Mouse (Mus musculus) limb, embryonic 15.5 days (tissue): ENCODE results near the gene Brwd1. TPM values are rescaled to one million over a fixed set of nuclear protein-coding genes. Genes with fewer than 3 reads are reported as not detected.
"Not testable (repeated sequence)": the region's sequence is repeated elsewhere in the genome, so short reads cannot be mapped to it uniquely, and the experiment has no call there.

Experiments
- ATAC-seq: fragments of 200-750 bp; cut with Nextera tagmentation; 2 replicates; pipeline ENCODE4 v1.8.0; 2017; ENCODE audit warnings: low read depth, moderate TSS enrichment; ENCODE audit not compliant: insufficient number of reproducible peaks, low FRiP score, low TSS enrichment
- H3K27ac ChIP-seq: fragments of 300-500 bp; sonication (generic); 2 replicates; pipeline ENCODE4 v1.5.1; 2015; ENCODE audit warnings: moderate library complexity, mild to moderate bottlenecking, inconsistent platforms
- H3K27me3 ChIP-seq: fragments of 300-500 bp; sonication (generic); 2 replicates; pipeline ENCODE4 v1.6.1; 2015; ENCODE audit warnings: inconsistent platforms
- H3K36me3 ChIP-seq: fragments of 300-500 bp; sonication (generic); 2 replicates; pipeline ENCODE4 v1.6.1; 2015; ENCODE audit warnings: inconsistent platforms
- H3K4me1 ChIP-seq: fragments of 300-500 bp; sonication (generic); 2 replicates; pipeline ENCODE4 v1.6.1; 2015; ENCODE audit warnings: inconsistent platforms
- H3K4me2 ChIP-seq: fragments of 300-500 bp; sonication (generic); 2 replicates; pipeline ENCODE4 v1.6.1; 2015; ENCODE audit warnings: mild to moderate bottlenecking, inconsistent platforms
- H3K4me3 ChIP-seq: fragments of 300-500 bp; sonication (generic); 2 replicates; pipeline ENCODE4 v1.5.1; 2015; ENCODE audit warnings: mild to moderate bottlenecking, inconsistent platforms
- H3K9ac ChIP-seq: fragments of 300-500 bp; sonication (generic); 2 replicates; pipeline ENCODE4 v1.6.1; 2015; ENCODE audit warnings: inconsistent platforms
- H3K9me3 ChIP-seq: fragments of 300-500 bp; sonication (generic); 2 replicates; pipeline ENCODE4 v1.6.1; 2016; ENCODE audit warnings: inconsistent platforms
- WGBS: fragments of 180-500 bp; shearing (Covaris S2); methylation state at CpG from one replicate; pipeline ENCODE4 v1.1.7; 2015; 5-methylcytosine and 5-hydroxymethylcytosine counted together
- polyA plus RNA-seq: library from polyadenylated mRNA; unstranded; fragments of >200 nt; fragmentation: Nextera tagmentation; extraction: Ambion mirVana; gene quantifications from 2 replicates; pipeline ENCODE4 v1.2.1, GENCODE M21; 2015

Brwd1 gene
- polyA plus RNA-seq, 1 experiment from 2014 or later: 80.4 TPM

DNA sequence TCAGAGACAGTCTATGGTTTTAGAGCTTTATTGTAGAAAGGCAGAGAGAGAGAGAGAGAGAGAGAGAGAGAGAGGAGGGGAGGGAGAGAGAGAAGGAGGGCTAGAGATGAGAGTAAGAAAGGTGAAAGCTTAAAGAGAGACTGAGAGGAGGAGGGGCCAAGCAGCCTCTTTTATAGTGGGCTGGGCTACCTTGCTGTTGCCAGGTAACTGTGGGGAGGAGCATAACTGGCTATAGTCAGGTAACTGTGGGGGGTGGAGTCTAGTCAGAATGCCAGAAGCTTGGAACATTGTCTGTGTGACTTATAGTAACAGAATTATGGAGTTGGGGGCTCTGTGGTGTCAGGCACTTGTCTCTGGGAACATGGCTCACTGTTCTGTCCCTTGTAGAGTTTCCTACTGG is 15.5 kb upstream of the Brwd1 start:
- not testable (repeated sequence) for H3K36me3 ChIP-seq, H3K27me3 ChIP-seq, H3K4me2 ChIP-seq, H3K4me1 ChIP-seq, H3K4me3 ChIP-seq, H3K9me3 ChIP-seq, ATAC-seq, H3K27ac ChIP-seq, H3K9ac ChIP-seq

DNA sequence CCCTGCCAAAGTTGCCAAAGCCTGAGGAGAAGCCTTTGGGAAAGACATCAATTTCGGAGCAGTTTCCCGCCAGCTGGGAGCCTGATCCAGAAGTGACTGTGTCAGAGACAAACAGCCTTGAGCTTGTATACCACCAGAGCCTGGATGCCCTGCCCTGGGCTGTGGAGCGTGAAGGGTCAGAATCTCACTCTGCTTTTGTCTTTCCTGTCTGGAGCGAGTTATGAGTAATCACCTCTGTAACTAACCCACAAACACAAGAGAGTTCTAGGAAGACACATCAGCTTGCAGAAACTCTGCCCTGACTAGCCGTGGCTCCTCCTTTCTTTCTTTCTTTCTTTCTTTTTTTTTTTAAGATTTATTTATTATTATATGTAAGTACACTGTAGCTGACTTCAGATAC is 13.6 kb upstream of the Brwd1 start:
- Histone ChIP-seq H3K9me3 (no peaks in the 10 kb centered on the region), H3K4me3 (no peak overlapping the region), H3K27ac (no peak overlapping the region), H3K27me3 (no peaks in the 10 kb centered on the region), H3K9ac (no peak overlapping the region), H3K4me2 (no peak overlapping the region), H3K36me3 (no peaks in the 10 kb centered on the region), H3K4me1 (no peaks in the 10 kb centered on the region)
- no peak for ATAC-seq
- 78% methylated on average over 5 of the region's 5 CpGs for WGBS

DNA sequence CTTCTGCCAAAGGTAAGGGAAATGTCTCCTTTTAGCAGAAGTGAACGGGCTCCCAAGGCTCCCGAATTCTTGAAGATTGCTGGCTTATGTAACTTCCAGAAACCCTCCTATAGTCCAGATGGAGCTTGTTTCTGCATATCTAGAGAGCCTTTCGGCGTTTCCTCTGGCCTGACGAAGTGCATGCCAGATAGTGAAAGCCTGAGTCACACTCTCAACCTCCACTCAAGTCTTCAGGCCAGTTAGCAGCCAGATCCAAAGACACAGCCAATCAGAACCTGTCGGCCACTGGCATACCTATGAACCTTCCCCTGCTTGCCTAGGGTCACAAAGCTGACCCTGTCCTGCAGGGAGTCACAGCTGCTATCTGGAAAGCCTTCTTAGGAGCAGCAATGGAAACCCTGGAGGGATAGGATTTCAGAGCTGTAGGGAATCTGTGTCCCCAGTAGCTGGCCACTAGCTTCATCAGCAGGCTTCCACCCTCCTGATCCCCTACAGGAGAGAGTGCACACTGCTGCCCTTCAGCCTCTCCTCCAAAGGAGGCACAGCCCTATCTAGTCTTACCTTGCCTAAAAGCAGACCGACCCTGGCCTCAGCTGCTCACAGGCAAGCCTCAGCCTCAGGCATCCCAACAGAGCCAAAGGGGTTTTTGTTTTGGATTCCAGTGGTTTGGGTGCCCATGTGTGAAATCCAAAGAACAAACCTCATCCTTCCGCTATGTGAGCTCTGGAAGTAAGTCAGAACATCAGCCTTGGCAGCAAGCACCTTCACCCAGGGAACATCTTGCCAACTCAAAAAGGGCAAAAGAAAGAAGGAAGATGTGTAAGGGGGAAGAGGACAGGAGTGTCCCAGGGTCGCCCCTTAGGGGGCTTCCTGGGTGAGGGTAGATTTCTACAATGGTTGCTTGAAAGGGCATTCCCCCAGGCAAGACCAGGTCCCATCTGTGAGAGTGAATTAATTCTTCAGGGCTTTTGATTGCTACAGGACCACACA is 9.5 kb upstream of the Brwd1 start:
- H3K9ac ChIP-seq: no peak overlapping the region
- ATAC-seq: peak; percentile 35; the same call in 1 of the 2 replicates
- WGBS: 61% methylated on average over 9 of the region's 9 CpGs
- peak overlapping the region; percentile 22; the same call in 1 of the 2 replicates for H3K27ac ChIP-seq
- H3K4me3 ChIP-seq: no peak overlapping the region
- H3K9me3 ChIP-seq: no peaks in the 10 kb centered on the region
- H3K36me3 ChIP-seq: no peaks in the 10 kb centered on the region
- peaks cover 7% of the 10 kb centered on the region; the same call in 1 of the 2 replicates for H3K4me1 ChIP-seq
- no peak overlapping the region for H3K4me2 ChIP-seq
- no peaks in the 10 kb centered on the region for H3K27me3 ChIP-seq

DNA sequence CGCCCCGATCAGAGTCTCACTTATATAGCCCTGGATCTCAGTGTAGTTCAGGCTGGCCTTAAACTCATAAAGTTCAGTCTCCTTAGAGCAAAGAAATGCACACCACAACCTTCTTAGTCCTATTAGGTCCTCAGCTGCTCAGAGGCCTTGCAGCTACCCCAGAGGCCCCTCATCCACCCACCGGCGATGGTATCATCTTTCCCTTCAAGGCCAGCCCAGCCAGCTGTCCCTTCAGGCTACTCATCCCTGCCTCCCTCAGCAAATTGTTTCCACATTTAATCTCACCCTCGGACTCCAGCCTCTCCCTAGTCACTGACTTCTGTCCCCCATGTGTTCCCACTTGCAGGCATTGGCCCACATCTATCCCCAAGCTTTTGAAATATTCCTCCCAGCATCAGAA is 5.8 kb upstream of the Brwd1 start:
- 50% methylated on average over 5 of the region's 5 CpGs for WGBS
- H3K4me3 ChIP-seq: no peak overlapping the region
- no peak overlapping the region for H3K4me2 ChIP-seq
- H3K27ac ChIP-seq: 0 out of 2 replicates have a peak overlapping the region, but pooled peaks have one; percentile 17
- ATAC-seq: 0 out of 2 replicates have a peak, but pooled peaks have one; percentile 55
- no peak overlapping the region for H3K9ac ChIP-seq
- H3K36me3 ChIP-seq: no peaks in the 10 kb centered on the region
- H3K9me3 ChIP-seq: no peaks in the 10 kb centered on the region
- H3K4me1 ChIP-seq: peaks cover 10% of the 10 kb centered on the region
- no peaks in the 10 kb centered on the region for H3K27me3 ChIP-seq

DNA sequence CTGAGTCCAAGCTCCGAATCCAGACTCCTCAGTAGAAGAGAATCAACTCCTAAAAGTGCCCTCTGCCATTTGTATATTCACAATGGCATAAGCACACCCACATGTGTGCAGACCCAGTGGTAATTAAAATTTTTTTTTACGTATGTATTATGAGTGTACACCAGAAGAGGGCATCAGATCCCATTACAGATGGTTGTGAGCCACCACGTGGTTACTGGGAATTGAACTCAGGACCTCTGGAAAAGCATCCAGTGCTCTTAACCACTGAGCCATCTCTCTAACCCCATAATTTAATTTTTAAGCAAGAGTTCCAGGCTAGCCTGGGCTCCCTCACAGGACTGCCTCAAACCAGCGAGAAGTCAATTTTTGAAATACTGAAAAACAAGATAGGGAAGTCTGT is 5.1 kb upstream of the Brwd1 start:
- H3K27me3 ChIP-seq: no peaks in the 10 kb centered on the region
- H3K4me3 ChIP-seq: no peak overlapping the region
- no peaks in the 10 kb centered on the region for H3K36me3 ChIP-seq
- peaks cover 11% of the 10 kb centered on the region for H3K4me1 ChIP-seq
- no peak overlapping the region for H3K27ac ChIP-seq
- H3K9me3 ChIP-seq: no peaks in the 10 kb centered on the region
- ATAC-seq: no peak
- WGBS: 78% methylated on average over 4 of the region's 4 CpGs
- H3K4me2 ChIP-seq: no peak overlapping the region
- H3K9ac ChIP-seq: no peak overlapping the region

DNA sequence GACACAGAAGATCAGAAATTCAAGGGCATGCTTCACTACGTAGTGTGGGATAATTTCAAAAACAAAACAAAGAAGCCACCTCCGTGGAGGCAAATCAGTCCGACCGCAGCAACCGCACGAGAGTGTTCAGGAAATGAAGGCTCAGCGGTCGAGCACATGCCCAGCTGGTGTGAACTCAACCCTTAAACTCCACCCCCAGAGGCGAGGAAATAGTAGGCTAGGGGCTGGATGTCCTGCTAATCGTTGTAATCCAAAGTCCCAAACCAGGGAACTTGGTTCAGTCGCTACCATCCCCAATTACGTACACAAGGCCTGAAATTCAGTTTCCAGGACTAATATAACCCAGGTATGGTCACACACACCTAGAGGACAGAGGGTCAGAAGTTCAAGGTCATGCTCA is 4.7 kb upstream of the Brwd1 start:
- no peak overlapping the region for H3K27ac ChIP-seq
- no peak for ATAC-seq
- no peak overlapping the region for H3K4me2 ChIP-seq
- H3K9ac ChIP-seq: no peak overlapping the region
- no peaks in the 10 kb centered on the region for H3K36me3 ChIP-seq
- WGBS: 67% methylated on average over 12 of the region's 12 CpGs
- no peak overlapping the region for H3K4me3 ChIP-seq
- H3K9me3 ChIP-seq: no peaks in the 10 kb centered on the region
- peaks cover 11% of the 10 kb centered on the region for H3K4me1 ChIP-seq
- H3K27me3 ChIP-seq: no peaks in the 10 kb centered on the region

DNA sequence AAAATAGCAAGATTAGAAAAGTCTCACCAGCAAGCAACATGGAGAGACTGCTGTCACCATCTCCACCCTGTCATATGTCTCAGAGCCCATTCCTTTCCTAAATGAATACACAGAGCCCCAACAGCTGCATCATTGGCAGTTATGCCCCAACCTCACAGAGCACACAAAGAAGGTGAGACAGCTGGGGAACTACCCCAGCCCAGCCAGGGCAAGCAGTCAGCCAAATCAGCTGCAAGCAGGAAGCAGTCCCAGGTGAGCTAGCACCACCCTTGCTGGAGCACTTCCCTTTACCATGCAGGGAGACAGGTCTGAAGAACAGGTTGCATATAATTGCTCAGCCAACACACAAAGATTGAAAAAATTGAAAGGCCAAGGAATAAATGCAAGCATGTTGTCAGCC is 3.3 kb upstream of the Brwd1 start:
- ATAC-seq: no peak
- no peak overlapping the region for H3K4me2 ChIP-seq
- no peak overlapping the region for H3K4me3 ChIP-seq
- H3K9me3 ChIP-seq: no peaks in the 10 kb centered on the region
- no peaks in the 10 kb centered on the region for H3K27me3 ChIP-seq
- H3K36me3 ChIP-seq: peaks cover 1% of the 10 kb centered on the region
- peaks cover 18% of the 10 kb centered on the region for H3K4me1 ChIP-seq
- H3K9ac ChIP-seq: no peak overlapping the region
- H3K27ac ChIP-seq: no peak overlapping the region

DNA sequence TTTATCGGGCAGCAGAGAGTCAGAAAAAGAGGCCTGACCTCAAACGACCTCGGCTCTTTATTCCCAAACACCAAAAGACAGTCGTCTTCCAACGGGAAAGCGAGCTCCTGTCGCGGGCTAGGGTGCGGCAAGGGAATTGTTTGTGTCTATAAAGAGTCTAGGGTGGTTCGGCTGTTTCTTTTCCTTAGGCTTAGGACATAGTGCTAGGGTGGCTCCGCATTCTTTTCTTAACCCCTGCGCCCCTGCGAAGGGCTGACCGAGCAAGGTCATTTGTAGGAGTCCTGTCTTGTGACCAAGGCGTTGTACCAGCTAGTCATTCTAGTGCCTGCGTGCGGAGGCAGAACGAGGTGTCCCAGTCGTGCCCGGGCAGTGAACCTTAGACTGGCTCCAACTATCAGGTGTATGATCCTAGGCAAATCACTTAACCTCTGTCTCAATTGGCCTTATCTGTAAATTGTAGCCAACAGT is 887 bp upstream of the Brwd1 start:
- Histone ChIP-seq H3K4me3 (peak overlapping the region; percentile 99), H3K9ac (peak overlapping the region; percentile 61), H3K27me3 (no peaks in the 10 kb centered on the region), H3K36me3 (peaks cover 19% of the 10 kb centered on the region), H3K27ac (peak overlapping the region; percentile 98), H3K4me1 (peaks cover 17% of the 10 kb centered on the region), H3K9me3 (no peaks in the 10 kb centered on the region), H3K4me2 (peak overlapping the region; percentile 63)
- 8% methylated on average over 20 of the region's 20 CpGs for WGBS
- no peak for ATAC-seq

DNA sequence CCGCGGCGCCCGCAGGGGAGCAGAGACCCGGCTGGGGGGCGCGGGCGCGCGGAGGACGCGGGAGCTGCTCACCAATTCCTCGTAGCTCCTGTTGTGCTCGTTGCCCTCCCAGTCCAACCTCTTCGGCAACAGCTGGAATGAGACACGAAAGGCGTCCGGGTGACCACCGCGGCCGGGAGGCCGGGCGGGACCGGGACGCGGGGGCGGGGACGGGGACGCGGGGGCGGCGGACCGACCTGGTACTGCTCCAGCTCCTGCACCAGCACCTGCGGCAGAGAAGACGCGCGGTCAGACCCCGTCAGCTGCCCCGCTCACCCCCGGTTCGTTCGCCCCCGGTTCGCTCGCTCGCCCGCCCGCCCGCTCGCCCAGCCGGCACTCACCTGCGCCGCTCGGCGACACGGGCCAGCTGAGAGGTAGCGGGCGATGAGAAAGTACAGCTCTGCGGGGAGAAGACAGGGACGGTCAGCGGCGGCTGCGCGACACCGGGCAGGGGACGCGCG is 534 bp downstream of the Brwd1 start:
- Histone ChIP-seq H3K9me3 (no peaks in the 10 kb centered on the region), H3K27me3 (no peaks in the 10 kb centered on the region), H3K27ac (peak overlapping the region; percentile 98), H3K4me1 (peaks cover 17% of the 10 kb centered on the region), H3K4me3 (peak overlapping the region; percentile 99), H3K4me2 (peak overlapping the region; percentile 63), H3K36me3 (peaks cover 33% of the 10 kb centered on the region), H3K9ac (peak overlapping the region; percentile 95)
- ATAC-seq: peak; percentile 35; the same call in 1 of the 2 replicates
- WGBS: under 1% methylated on average over 65 of the region's 68 CpGs

DNA sequence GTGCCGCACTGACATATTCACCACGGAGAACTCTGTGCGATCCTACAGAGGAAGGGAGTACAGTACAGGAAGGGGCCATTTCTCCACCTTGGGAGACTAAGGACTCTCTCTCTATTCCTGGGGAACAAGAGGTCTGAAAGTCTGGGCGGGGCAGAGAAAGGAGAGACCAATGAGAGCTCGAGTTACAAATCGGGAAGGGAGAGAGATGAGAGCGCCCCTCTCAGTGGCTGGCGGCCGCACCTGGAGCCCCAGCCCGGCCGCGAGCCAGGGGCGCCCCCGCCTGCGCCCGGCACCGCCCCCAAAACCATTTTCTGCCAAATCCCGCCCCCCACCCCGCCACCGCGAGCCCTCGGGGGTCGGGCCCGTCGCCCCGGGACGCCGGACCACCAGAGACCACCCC is 995 bp downstream of the Brwd1 start:
- no peaks in the 10 kb centered on the region for H3K9me3 ChIP-seq
- H3K9ac ChIP-seq: peak overlapping the region; percentile 95
- peak overlapping the region; percentile 63 for H3K4me2 ChIP-seq
- peaks cover 34% of the 10 kb centered on the region for H3K36me3 ChIP-seq
- peak overlapping the region; percentile 99 for H3K4me3 ChIP-seq
- peak overlapping the region; percentile 98 for H3K27ac ChIP-seq
- WGBS: under 1% methylated on average over 28 of the region's 28 CpGs
- no peaks in the 10 kb centered on the region for H3K27me3 ChIP-seq
- ATAC-seq: peak; percentile 87
- peaks cover 17% of the 10 kb centered on the region for H3K4me1 ChIP-seq

DNA sequence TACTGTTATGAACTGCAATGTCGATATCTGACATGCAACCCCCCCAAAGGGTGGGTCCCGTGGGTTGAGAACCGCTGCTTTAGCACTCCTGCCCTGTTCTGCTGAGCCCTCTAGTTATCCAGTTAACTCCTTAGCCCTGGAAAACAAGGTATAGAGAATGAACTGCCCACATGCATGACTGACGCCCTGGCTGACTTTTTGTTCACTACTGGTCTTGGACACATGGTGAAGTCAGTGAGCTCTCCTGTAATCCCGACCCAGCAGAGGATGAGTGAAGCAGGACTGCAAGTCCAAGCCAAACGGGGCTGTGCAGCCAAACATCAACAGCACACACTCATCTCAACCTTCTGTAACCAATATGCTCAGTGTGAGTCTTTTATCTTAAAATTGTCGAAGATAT is 1.8 kb downstream of the Brwd1 start:
- no peak overlapping the region for H3K4me3 ChIP-seq
- H3K9ac ChIP-seq: no peak overlapping the region
- ATAC-seq: no peak
- H3K27me3 ChIP-seq: no peaks in the 10 kb centered on the region
- 0 out of 2 replicates have a peak overlapping the region, but pooled peaks have one; percentile 98 for H3K27ac ChIP-seq
- H3K4me2 ChIP-seq: no peak overlapping the region
- H3K4me1 ChIP-seq: peaks cover 17% of the 10 kb centered on the region
- H3K36me3 ChIP-seq: peaks cover 42% of the 10 kb centered on the region
- 84% methylated on average over 7 of the region's 7 CpGs for WGBS
- no peaks in the 10 kb centered on the region for H3K9me3 ChIP-seq

DNA sequence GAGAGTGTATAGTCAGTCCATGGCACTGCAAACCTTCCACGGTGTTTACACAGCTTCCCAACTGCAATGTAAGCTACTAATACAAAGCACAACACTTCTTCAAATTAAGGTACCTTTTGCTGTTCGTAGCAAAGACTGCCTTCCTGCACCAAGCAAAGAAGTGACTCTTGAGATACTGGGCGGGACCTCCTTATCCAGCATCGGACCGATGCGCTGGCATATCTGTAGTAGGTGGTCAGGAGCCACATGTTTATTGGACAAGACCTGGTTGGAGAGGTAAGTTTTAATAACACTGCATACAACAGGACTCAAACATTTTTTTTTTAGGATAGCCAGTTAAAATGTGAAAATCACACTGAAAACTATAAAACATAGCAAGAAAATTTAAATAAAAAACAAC is 14.0 kb downstream of the Brwd1 start:
- no peaks in the 10 kb centered on the region for H3K9me3 ChIP-seq
- H3K4me1 ChIP-seq: no peaks in the 10 kb centered on the region
- peaks cover 79% of the 10 kb centered on the region for H3K36me3 ChIP-seq
- no peak overlapping the region for H3K9ac ChIP-seq
- ATAC-seq: no peak
- H3K27ac ChIP-seq: no peak overlapping the region
- no peak overlapping the region for H3K4me3 ChIP-seq
- no peak overlapping the region for H3K4me2 ChIP-seq
- no peaks in the 10 kb centered on the region for H3K27me3 ChIP-seq
- 93% methylated on average over 6 of the region's 6 CpGs for WGBS
